Mouse (Mus musculus): ENCODE data around the gene Kdm5b.

DNA sequence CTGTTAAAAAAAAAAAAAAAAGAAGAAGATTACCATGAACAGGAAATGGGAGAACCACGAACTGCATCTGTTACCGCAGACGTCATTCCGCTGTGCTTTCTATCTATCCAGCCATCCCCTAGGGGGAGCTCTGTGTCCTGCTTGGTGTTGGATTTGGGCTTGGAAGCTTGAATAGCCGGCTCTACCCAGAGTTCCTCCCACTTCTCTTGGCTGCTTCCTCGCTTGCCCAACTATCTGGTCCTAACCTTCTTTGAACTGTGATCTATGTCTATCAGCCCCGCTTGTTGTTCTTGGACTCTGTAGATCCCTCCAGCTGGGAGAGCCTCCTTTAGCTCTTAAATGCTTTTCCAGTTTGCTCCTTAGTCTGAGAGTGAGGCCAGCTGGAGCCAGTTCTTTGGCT is 41.3 kb upstream of the Kdm5b start:
- TF ChIP-seq CTCF (IDR thresholded peaks at IDR 0.05; ENCODE audit: control insufficient read depth, insufficient read depth, low read length) (peak; percentile 87), POLR2A (IDR thresholded peaks at IDR 0.05; ENCODE audit: borderline replicate concordance, control insufficient read depth, low read depth, low read length) (no peak)

Data from bone marrow, adult 2 months (tissue).